Comparison of ENCODE assay signal across 12 mouse cellular contexts in genomic region chr19:16342702-16343101, GRCm38 (mm10).
DNase-seq lines count a peak whose midpoint lies in the region; ATAC-seq and TF ChIP-seq lines count a peak whose summit lies in the region.
"Had no signal": no experiment of that assay in that cellular context is flagged by ENCODE, and none has a peak within 500 bp of the region (broad histone marks: within the 10 kb centered on the region; RNA-seq: fewer than 3 reads in every experiment).

No protein-coding gene starts in this region.

- no peak overlapping the region for H3K9ac ChIP-seq in heart, adult 2 months (ENCODE audit: low read depth, low read length)
- H3K9ac ChIP-seq in liver, postnatal 0 days (replicated peaks) = no peak overlapping the region
- no peak overlapping the region for H3K9ac ChIP-seq in liver, embryonic 12.5 days
- no peak overlapping the region for H3K9ac ChIP-seq in MEL (ENCODE audit: control insufficient read depth, low read depth, low read length, poor library complexity, severe bottlenecking)
- no peak overlapping the region for H3K9ac ChIP-seq in forebrain, embryonic 15.5 days (replicated peaks)
- H3K9ac ChIP-seq: limb, embryonic 13.5 days; stomach, embryonic 15.5 days had no signal

- TF ChIP-seq POLR2A in heart, adult 2 months (IDR thresholded peaks at IDR 0.05; ENCODE audit: insufficient read depth, low read depth, low read length) = no peak
- TF ChIP-seq POLR2A in MEL (IDR thresholded peaks at IDR 0.05; ENCODE audit: control insufficient read depth in 1 of 2, insufficient read depth in 1 of 2, low read depth in 1 of 2, low read length in 2 of 2, poor library complexity in 1 of 2) = no peak

- TF ChIP-seq CTCF in heart, adult 2 months (IDR thresholded peaks at IDR 0.05) = peak; percentile 76
- TF ChIP-seq CTCF in liver, postnatal 0 days (IDR thresholded peaks at IDR 0.05; ENCODE audit: low read depth) = peak; percentile 48
- TF ChIP-seq CTCF in MEL (IDR thresholded peaks at IDR 0.05 in 2 of 3, conservative IDR thresholded peaks at IDR 0.05 in 1 of 3; ENCODE audit: control insufficient read depth in 1 of 3, insufficient read depth in 1 of 3, low read depth in 2 of 3, low read length in 3 of 3, poor library complexity in 1 of 3, severe bottlenecking in 1 of 3) = peak; percentile 58 to 73 (median 72)

- no peaks in the 10 kb centered on the region for H3K27me3 ChIP-seq in heart, adult 2 months (ENCODE audit: control insufficient read depth, insufficient read depth, low read length)
- no peaks in the 10 kb centered on the region for H3K27me3 ChIP-seq in liver, postnatal 0 days (ENCODE audit: insufficient read depth, low read length)
- no peaks in the 10 kb centered on the region for H3K27me3 ChIP-seq in liver, embryonic 12.5 days (replicated peaks)
- H3K27me3 ChIP-seq in MEL (ENCODE audit: control insufficient read depth in 1 of 2, insufficient read depth in 2 of 2, low read length in 2 of 2) = no peaks in the 10 kb centered on the region; a peak in 1 of 4 replicates
- no peaks in the 10 kb centered on the region for H3K27me3 ChIP-seq in forebrain, embryonic 15.5 days
- H3K27me3 ChIP-seq: limb, embryonic 13.5 days; stomach, embryonic 15.5 days had no signal

- H3K79me2 ChIP-seq in heart, adult 2 months (replicated peaks; ENCODE audit: control insufficient read depth, insufficient read depth, low read length) = peaks cover 2% of the 10 kb centered on the region; the same call in 1 of the 2 replicates
- no peaks in the 10 kb centered on the region for H3K79me2 ChIP-seq in MEL (ENCODE audit: control insufficient read depth, insufficient read depth, low read length, poor library complexity)

- no peak for TF ChIP-seq EP300 in heart, adult 2 months (IDR thresholded peaks at IDR 0.05; ENCODE audit: insufficient read depth, low read depth, low read length)
- no peak for TF ChIP-seq EP300 in liver, postnatal 0 days (IDR thresholded peaks at IDR 0.05; ENCODE audit: low read depth)
- no peak for TF ChIP-seq EP300 in MEL (IDR thresholded peaks at IDR 0.05; ENCODE audit: low read depth in 1 of 2, low read length in 2 of 2)

- no peak overlapping the region for H3K4me2 ChIP-seq in liver, postnatal 0 days (ENCODE audit: low read depth, low read length)
- no peak overlapping the region for H3K4me2 ChIP-seq in liver, embryonic 12.5 days
- no peak overlapping the region for H3K4me2 ChIP-seq in forebrain, embryonic 15.5 days (replicated peaks)
- H3K4me2 ChIP-seq: heart, embryonic 11.5 days; limb, embryonic 13.5 days; stomach, embryonic 15.5 days had no signal

- TF ChIP-seq RAD21 in MEL (IDR thresholded peaks at IDR 0.05; ENCODE audit: low read depth, low read length) = peak; percentile 81

- no peak overlapping the region for H3K4me3 ChIP-seq in heart, adult 2 months
- no peak overlapping the region for H3K4me3 ChIP-seq in liver, postnatal 0 days (ENCODE audit: low read depth, low read length)
- H3K4me3 ChIP-seq in liver, embryonic 12.5 days = no peak overlapping the region
- H3K4me3 ChIP-seq in MEL (ENCODE audit: control insufficient read depth in 1 of 2, insufficient read depth in 1 of 2, low read depth in 2 of 2, low read length in 2 of 2) = no peak overlapping the region
- no peak overlapping the region for H3K4me3 ChIP-seq in forebrain, embryonic 15.5 days
- H3K4me3 ChIP-seq: limb, embryonic 13.5 days; stomach, embryonic 15.5 days had no signal

- H3K36me3 ChIP-seq in heart, adult 2 months (ENCODE audit: control insufficient read depth, insufficient read depth, low read length) = peaks cover 6% of the 10 kb centered on the region
- no peaks in the 10 kb centered on the region; the same call in 1 of the 2 replicates for H3K36me3 ChIP-seq in liver, postnatal 0 days (replicated peaks; ENCODE audit: insufficient read depth, low read length)
- H3K36me3 ChIP-seq in liver, embryonic 12.5 days = no peaks in the 10 kb centered on the region
- H3K36me3 ChIP-seq in MEL (ENCODE audit: control insufficient read depth in 1 of 2, insufficient read depth in 2 of 2, low read length in 2 of 2) = no peaks in the 10 kb centered on the region
- H3K36me3 ChIP-seq in forebrain, embryonic 15.5 days = no peaks in the 10 kb centered on the region
- H3K36me3 ChIP-seq: stomach, embryonic 15.5 days had no signal

- no peaks in the 10 kb centered on the region for H3K9me3 ChIP-seq in liver, postnatal 0 days (ENCODE audit: low read length)
- no peaks in the 10 kb centered on the region for H3K9me3 ChIP-seq in liver, embryonic 12.5 days (replicated peaks)
- no peaks in the 10 kb centered on the region for H3K9me3 ChIP-seq in MEL (replicated peaks; ENCODE audit: insufficient read depth, low read length)
- no peaks in the 10 kb centered on the region for H3K9me3 ChIP-seq in forebrain, embryonic 15.5 days
- H3K9me3 ChIP-seq: limb, embryonic 13.5 days; stomach, embryonic 15.5 days had no signal

- no peak for ATAC-seq in liver, postnatal 0 days
- ATAC-seq in liver, embryonic 12.5 days = no peak
- peak; percentile 39; the same call in 1 of the 2 replicates for ATAC-seq in forebrain, embryonic 15.5 days (replicated peaks)

- peaks cover 1% of the 10 kb centered on the region; the same call in 1 of the 2 replicates for H3K4me1 ChIP-seq in heart, adult 2 months (ENCODE audit: control insufficient read depth, insufficient read depth, low read length)
- peaks cover 3% of the 10 kb centered on the region; the same call in 1 of the 2 replicates for H3K4me1 ChIP-seq in liver, postnatal 0 days (ENCODE audit: insufficient read depth)
- H3K4me1 ChIP-seq in liver, embryonic 12.5 days = no peaks in the 10 kb centered on the region
- no peaks in the 10 kb centered on the region for H3K4me1 ChIP-seq in MEL (ENCODE audit: control insufficient read depth in 1 of 2, insufficient read depth in 2 of 2, low read length in 2 of 2)
- H3K4me1 ChIP-seq in forebrain, embryonic 15.5 days = no peaks in the 10 kb centered on the region
- H3K4me1 ChIP-seq: limb, embryonic 13.5 days had no signal

- intact Hi-C loops in heart, adult 2 months (cut with DNase I) = loop anchor here (5.0 kb wide), 1 partner anchor 210 kb away; the partner anchor contains the start of gene Gnaq

- 70% methylated on average over 2 of the region's 2 CpGs for WGBS in heart, adult 2 months
- 62% methylated on average over 2 of the region's 2 CpGs for WGBS in liver, postnatal 0 days (ENCODE audit: insufficient replicate concordance)
- WGBS in liver, embryonic 12.5 days (ENCODE audit: insufficient replicate concordance) = 51% methylated on average over 2 of the region's 2 CpGs
- WGBS in forebrain, embryonic 15.5 days = 46% methylated on average over 2 of the region's 2 CpGs

- DNase-seq in heart, adult 2 months = no peak
- DNase-seq in heart, adult 8-10 months (ENCODE audit: low spot score) = no peak
- no peak for DNase-seq in liver, postnatal 0 days
- peak; percentile 33 for DNase-seq in MEL (ENCODE audit: low read depth, low spot score)
- no peak for DNase-seq in right cerebral cortex, adult 2 months (ENCODE audit: low spot score in 2 of 2)
- DNase-seq in right cerebral cortex, postnatal 36 days (ENCODE audit: low spot score in 2 of 2) = no peak
- DNase-seq: cerebellum, postnatal 36 days had no signal

- no peak overlapping the region for H3K27ac ChIP-seq in heart, adult 2 months
- no peak overlapping the region for H3K27ac ChIP-seq in liver, postnatal 0 days (ENCODE audit: low read depth)
- no peak overlapping the region for H3K27ac ChIP-seq in liver, embryonic 12.5 days
- no peak overlapping the region for H3K27ac ChIP-seq in MEL (ENCODE audit: control insufficient read depth, low read depth, low read length)
- H3K27ac ChIP-seq in forebrain, embryonic 15.5 days (replicated peaks) = no peak overlapping the region
- H3K27ac ChIP-seq: limb, embryonic 13.5 days; stomach, embryonic 15.5 days had no signal

TF ChIP-seq in MEL, 35 proteins besides CTCF, POLR2A, EP300 and RAD21:
- TF ChIP-seq UBTF (IDR thresholded peaks at IDR 0.05; ENCODE audit: borderline replicate concordance, insufficient read depth, low read depth, low read length) (no peak), ZC3H11A (IDR thresholded peaks at IDR 0.05; ENCODE audit: low read depth, low read length) (peak; percentile 75), SMC3 (IDR thresholded peaks at IDR 0.05; ENCODE audit: low read depth, low read length) (peak; percentile 75)
TF ChIP-seq in MEL: peak in this region for 2.
